Mouse (Mus musculus): ENCODE data around the gene Gpatch1. TPM values are rescaled to one million over a fixed set of nuclear protein-coding genes. Genes with fewer than 3 reads are reported as not detected.

Gpatch1 gene
- polyA plus RNA-seq, 1 experiment from 2014 or later: 5.7 TPM

DNA sequence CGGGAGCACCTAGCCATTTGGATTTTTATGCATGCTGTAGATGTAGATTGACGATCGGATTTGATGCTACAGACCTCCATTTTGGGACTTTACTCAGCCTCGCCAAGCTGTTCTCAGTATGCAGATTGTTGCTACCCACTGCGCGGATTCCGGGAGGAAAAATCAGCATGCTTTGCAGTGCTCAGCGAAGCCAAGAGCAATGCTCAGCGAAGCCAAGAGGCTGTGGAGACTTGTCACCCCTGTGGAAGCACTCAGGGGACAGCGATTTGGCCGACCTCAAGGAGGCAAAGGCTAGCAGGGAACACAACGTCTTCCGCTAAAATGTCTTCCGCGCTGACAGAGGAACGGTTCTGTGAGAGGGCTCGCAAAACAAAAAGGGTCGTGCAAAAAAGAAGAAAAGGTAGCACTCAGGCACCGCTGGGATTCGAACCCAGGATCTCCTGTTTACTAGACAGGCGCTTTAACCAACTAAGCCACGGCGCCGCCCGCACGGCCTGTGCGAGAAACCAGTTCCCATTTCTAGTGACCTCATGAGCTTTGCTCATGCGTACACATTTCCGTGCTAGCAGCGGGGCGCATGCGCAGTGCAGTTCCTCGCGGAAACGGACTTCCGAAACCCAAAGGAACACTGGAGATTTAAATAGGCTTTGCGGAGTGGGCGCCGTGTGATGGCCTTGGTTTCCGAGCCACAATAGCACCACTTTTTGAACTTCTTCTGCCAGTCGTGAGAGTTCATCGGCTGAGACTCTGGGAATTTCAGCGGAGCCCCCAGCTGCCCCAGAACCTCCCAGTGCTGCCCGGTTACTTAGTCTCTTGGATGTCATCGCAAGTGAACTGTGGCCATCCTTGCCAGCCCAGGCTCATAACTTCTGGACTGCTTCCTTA, 83.6 kb downstream of the Gpatch1 start:
- Histone ChIP-seq H3K9ac (peak overlapping the region; percentile 46), H3K9me3 (replicated peaks) (no peaks in the 10 kb centered on the region), H3K36me3 (replicated peaks) (no peaks in the 10 kb centered on the region), H3K27me3 (no peaks in the 10 kb centered on the region), H3K4me3 (replicated peaks) (peak overlapping the region; percentile 64), H3K4me2 (peak overlapping the region; percentile 73), H3K27ac (replicated peaks) (peak overlapping the region; percentile 63), H3K4me1 (replicated peaks) (peaks cover 14% of the 10 kb centered on the region)
- peak; percentile 90 for ATAC-seq (ENCODE audit: insufficient read depth)
- WGBS (ENCODE audit: insufficient replicate concordance): under 1% methylated on average over 45 of the region's 45 CpGs

DNA sequence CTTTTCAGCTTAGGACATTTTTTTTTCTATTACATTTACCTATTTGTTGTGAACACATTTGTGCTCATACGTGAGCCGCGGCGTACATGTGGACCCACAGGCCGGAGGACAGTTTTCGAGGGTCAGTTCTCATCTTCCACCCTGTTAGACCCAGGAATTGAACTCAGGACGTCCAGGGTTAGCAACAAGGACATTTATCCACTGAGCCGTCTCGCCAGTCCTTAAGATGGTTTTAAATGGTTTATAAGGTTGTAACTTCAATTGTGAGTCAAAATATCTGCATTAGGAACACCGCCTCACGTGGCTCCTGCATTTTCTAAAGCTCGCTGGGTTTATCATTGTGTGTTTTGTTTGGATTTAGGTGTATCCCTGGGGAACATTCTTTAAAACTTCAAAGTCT, 84.4 kb downstream of the Gpatch1 start:
- H3K9ac ChIP-seq: peak overlapping the region; percentile 43
- H3K4me3 ChIP-seq (replicated peaks): peak overlapping the region; percentile 64
- no peak overlapping the region for H3K27ac ChIP-seq (replicated peaks)
- 53% methylated on average over 12 of the region's 12 CpGs for WGBS (ENCODE audit: insufficient replicate concordance)
- no peak for ATAC-seq (ENCODE audit: insufficient read depth)
- H3K9me3 ChIP-seq (replicated peaks): no peaks in the 10 kb centered on the region
- H3K27me3 ChIP-seq: no peaks in the 10 kb centered on the region
- H3K4me1 ChIP-seq (replicated peaks): peaks cover 14% of the 10 kb centered on the region
- H3K4me2 ChIP-seq: peak overlapping the region; percentile 73
- H3K36me3 ChIP-seq (replicated peaks): no peaks in the 10 kb centered on the region

DNA sequence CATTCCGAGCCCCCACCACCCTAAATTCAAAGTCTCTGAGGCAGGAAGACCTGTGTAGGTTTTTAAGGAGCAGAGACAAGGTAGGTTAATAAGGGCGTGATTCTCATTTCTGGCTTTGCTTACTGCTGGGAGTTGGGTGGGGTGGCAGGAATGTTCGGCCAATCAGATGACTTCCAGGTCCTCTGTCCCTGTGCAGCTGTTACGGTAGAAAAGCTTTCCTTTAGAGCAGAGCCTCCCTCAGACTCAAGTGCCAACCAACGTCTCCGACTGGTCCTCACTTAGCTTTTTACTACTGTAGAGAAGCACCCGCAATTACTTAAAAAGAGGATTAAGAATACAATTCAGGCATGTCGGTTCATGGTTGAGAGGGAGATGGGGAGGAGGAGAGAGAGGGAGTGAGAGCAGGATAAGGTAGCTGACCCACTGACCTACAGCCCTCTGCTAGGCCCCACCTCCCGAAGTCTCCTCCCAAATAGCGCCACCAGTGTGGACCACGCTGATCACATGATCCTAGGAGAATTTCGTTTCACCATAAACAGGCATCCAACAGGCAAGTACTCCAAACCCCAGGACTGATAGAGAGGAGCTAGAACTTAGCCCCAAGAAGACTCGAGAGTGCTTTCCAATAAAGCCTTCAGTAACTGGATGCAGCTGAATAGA, 85.3 kb downstream of the Gpatch1 start:
- Histone ChIP-seq H3K4me3 (replicated peaks) (no peak overlapping the region), H3K9me3 (replicated peaks) (no peaks in the 10 kb centered on the region), H3K36me3 (replicated peaks) (no peaks in the 10 kb centered on the region), H3K4me1 (replicated peaks) (peaks cover 14% of the 10 kb centered on the region), H3K4me2 (no peak overlapping the region), H3K9ac (no peak overlapping the region), H3K27me3 (no peaks in the 10 kb centered on the region), H3K27ac (replicated peaks) (no peak overlapping the region)
- WGBS (ENCODE audit: insufficient replicate concordance): 67% methylated on average over 13 of the region's 13 CpGs
- no peak for ATAC-seq (ENCODE audit: insufficient read depth)

DNA sequence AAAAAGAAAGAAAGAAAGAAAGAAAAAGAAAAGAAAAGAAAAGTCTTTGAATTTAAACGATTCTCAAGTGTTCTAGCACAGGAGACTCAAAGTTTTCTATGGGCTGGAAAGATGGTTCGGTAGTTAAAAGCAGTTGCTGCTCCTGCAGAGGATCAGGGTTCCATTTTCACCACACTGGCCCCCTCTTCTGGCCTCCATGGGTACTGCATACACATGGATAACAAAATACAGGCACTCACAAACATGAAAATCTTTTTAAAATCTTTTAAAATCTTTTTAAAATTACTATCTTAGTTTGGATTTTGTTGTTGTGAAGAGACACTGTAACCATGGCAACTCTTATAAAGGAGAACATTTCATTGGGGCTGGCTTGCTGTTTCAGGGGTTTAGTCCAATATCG, 87.9 kb downstream of the Gpatch1 start:
- ATAC-seq (ENCODE audit: insufficient read depth): no peak
- H3K9me3 ChIP-seq (replicated peaks): no peaks in the 10 kb centered on the region
- H3K36me3 ChIP-seq (replicated peaks): no peaks in the 10 kb centered on the region
- H3K4me3 ChIP-seq (replicated peaks): no peak overlapping the region
- H3K4me1 ChIP-seq (replicated peaks): peaks cover 9% of the 10 kb centered on the region
- no peaks in the 10 kb centered on the region for H3K27me3 ChIP-seq
- WGBS (ENCODE audit: insufficient replicate concordance): 54% methylated on average over 3 of the region's 3 CpGs
- no peak overlapping the region for H3K9ac ChIP-seq
- H3K27ac ChIP-seq (replicated peaks): no peak overlapping the region
- H3K4me2 ChIP-seq: no peak overlapping the region

Other genes with a start within 250 kb of the Gpatch1 start
- 11.0 and 13.8 TPM in 2 replicates for gene Cebpa, start 199.1 kb downstream of the Gpatch1 start, polyA plus RNA-seq (2015; fragmentation: Nextera tagmentation; extraction: Ambion mirVana)
- 0.60 and 1.0 TPM in 2 replicates for gene Slc7a10, start 132.1 kb downstream of the Gpatch1 start, polyA plus RNA-seq (2015; fragmentation: Nextera tagmentation; extraction: Ambion mirVana)
- gene Lrp3, start 102.9 kb downstream of the Gpatch1 start, polyA plus RNA-seq (2015; fragmentation: Nextera tagmentation; extraction: Ambion mirVana): 0.40 and 0.50 TPM in 2 replicates
- 5.0 and 6.6 TPM in 2 replicates for gene Rhpn2, start 15.7 kb upstream of the Gpatch1 start, polyA plus RNA-seq (2015; fragmentation: Nextera tagmentation; extraction: Ambion mirVana)
- gene Faap24, start 78.4 kb upstream of the Gpatch1 start, polyA plus RNA-seq (2015; fragmentation: Nextera tagmentation; extraction: Ambion mirVana): 18.5 and 19.7 TPM in 2 replicates
- gene Cep89, start 78.6 kb upstream of the Gpatch1 start, polyA plus RNA-seq (2015; fragmentation: Nextera tagmentation; extraction: Ambion mirVana): 19.1 and 19.4 TPM in 2 replicates
- gene Slc7a9, start 130.4 kb upstream of the Gpatch1 start, polyA plus RNA-seq (2015; fragmentation: Nextera tagmentation; extraction: Ambion mirVana): 1.8 and 2.1 TPM in 2 replicates
- 0.20 TPM in 1 of 2 replicates, not detected in the other for gene Tdrd12, start 219.3 kb upstream of the Gpatch1 start, polyA plus RNA-seq (2015; fragmentation: Nextera tagmentation; extraction: Ambion mirVana)
- 67.2 and 69.0 TPM in 2 replicates for gene Nudt19, start 237.9 kb upstream of the Gpatch1 start, polyA plus RNA-seq (2015; fragmentation: Nextera tagmentation; extraction: Ambion mirVana)